Mouse (Mus musculus) forebrain, embryonic 15.5 days (tissue): ENCODE measurements around the gene Aldh1l1. TPM values are rescaled to one million over a fixed set of nuclear protein-coding genes. Genes with fewer than 3 reads are reported as not detected.

Experiments used
- ATAC-seq: fragments of 200-750 bp; cut with Nextera tagmentation; replicated peaks from 2 replicates; pipeline ENCODE4 v1.8.0; 2017; ENCODE audit warnings: mild to moderate bottlenecking, moderate TSS enrichment, moderate library complexity
- H3K27ac ChIP-seq: fragments of 300-500 bp; sonication (generic); replicated peaks from 2 replicates; pipeline ENCODE4 v1.5.1; 2015; ENCODE audit warnings: mild to moderate bottlenecking, inconsistent platforms
- H3K27me3 ChIP-seq: fragments of 300-500 bp; sonication (generic); 2 replicates; pipeline ENCODE4 v1.6.1; 2015; ENCODE audit warnings: inconsistent platforms
- H3K36me3 ChIP-seq: fragments of 300-500 bp; sonication (generic); 2 replicates; pipeline ENCODE4 v1.6.1; 2015; ENCODE audit warnings: mild to moderate bottlenecking, inconsistent platforms
- H3K4me1 ChIP-seq: fragments of 300-500 bp; sonication (generic); 2 replicates; pipeline ENCODE4 v1.6.1; 2015; ENCODE audit warnings: inconsistent platforms
- H3K4me2 ChIP-seq: fragments of 300-500 bp; sonication (generic); replicated peaks from 2 replicates; pipeline ENCODE4 v1.6.1; 2015; ENCODE audit warnings: mild to moderate bottlenecking, inconsistent platforms
- H3K4me3 ChIP-seq: fragments of 300-500 bp; sonication (generic); 2 replicates; pipeline ENCODE4 v1.5.1; 2015; ENCODE audit warnings: mild to moderate bottlenecking, inconsistent platforms
- H3K9ac ChIP-seq: fragments of 300-500 bp; sonication (generic); replicated peaks from 2 replicates; pipeline ENCODE4 v1.6.1; 2015; ENCODE audit warnings: mild to moderate bottlenecking, inconsistent platforms
- H3K9me3 ChIP-seq: fragments of 300-500 bp; sonication (generic); 2 replicates; pipeline ENCODE4 v1.6.1; 2016; ENCODE audit warnings: inconsistent platforms
- WGBS: fragments of 180-500 bp; shearing (Covaris S2); methylation state at CpG from one replicate; pipeline ENCODE4 v1.1.7; 2015; ENCODE audit warnings: mixed read lengths; 5-methylcytosine and 5-hydroxymethylcytosine counted together
- polyA plus RNA-seq: library from polyadenylated mRNA; unstranded; fragments of >200 nt; fragmentation: Nextera tagmentation; extraction: Ambion mirVana; gene quantifications from 2 replicates; pipeline ENCODE4 v1.2.1, GENCODE M21; 2015

Gene Aldh1l1
- polyA plus RNA-seq, 1 experiment from 2014 or later: 35.6 TPM

GRCm38 (mm10) chr6:90473630-90474360 lies 12.4 kb upstream of the Aldh1l1 start:
- ATAC-seq: no peak
- H3K9me3 ChIP-seq: no peaks in the 10 kb centered on the region
- no peak overlapping the region for H3K4me2 ChIP-seq
- H3K4me1 ChIP-seq: peaks cover 9% of the 10 kb centered on the region
- no peak overlapping the region for H3K9ac ChIP-seq
- no peaks in the 10 kb centered on the region for H3K36me3 ChIP-seq
- H3K27me3 ChIP-seq: no peaks in the 10 kb centered on the region
- no peak overlapping the region for H3K4me3 ChIP-seq
- no peak overlapping the region for H3K27ac ChIP-seq
- WGBS: 95% methylated on average over 24 of the region's 24 CpGs

- Histone ChIP-seq H3K4me1 (peaks cover 9% of the 10 kb centered on the region), H3K9me3 (no peaks in the 10 kb centered on the region), H3K4me3 (no peak overlapping the region), H3K4me2 (no peak overlapping the region), H3K9ac (no peak overlapping the region), H3K27me3 (no peaks in the 10 kb centered on the region), H3K27ac (no peak overlapping the region), H3K36me3 (no peaks in the 10 kb centered on the region)
- 86% methylated on average over 3 of the region's 3 CpGs for WGBS
- ATAC-seq: no peak
Measured at GRCm38 (mm10) chr6:90474361-90474750, 11.9 kb upstream of the Aldh1l1 start.

- Histone ChIP-seq H3K9me3 (no peaks in the 10 kb centered on the region), H3K4me1 (peaks cover 9% of the 10 kb centered on the region), H3K27me3 (no peaks in the 10 kb centered on the region), H3K4me3 (no peak overlapping the region), H3K27ac (no peak overlapping the region), H3K9ac (no peak overlapping the region), H3K4me2 (no peak overlapping the region), H3K36me3 (no peaks in the 10 kb centered on the region)
- 77% methylated on average over 4 of the region's 4 CpGs for WGBS
- no peak for ATAC-seq
Measured at GRCm38 (mm10) chr6:90475176-90475853, 10.9 kb upstream of the Aldh1l1 start.

GRCm38 (mm10) chr6:90475854-90476212 lies 10.4 kb upstream of the Aldh1l1 start:
- Histone ChIP-seq H3K9me3 (no peaks in the 10 kb centered on the region), H3K4me1 (peaks cover 6% of the 10 kb centered on the region), H3K9ac (no peak overlapping the region), H3K36me3 (no peaks in the 10 kb centered on the region), H3K27me3 (no peaks in the 10 kb centered on the region), H3K4me2 (no peak overlapping the region), H3K27ac (no peak overlapping the region), H3K4me3 (no peak overlapping the region)
- WGBS: 76% methylated on average over 3 of the region's 3 CpGs
- no peak for ATAC-seq

GRCm38 (mm10) chr6:90476941-90477518 lies 9.2 kb upstream of the Aldh1l1 start:
- no peaks in the 10 kb centered on the region for H3K36me3 ChIP-seq
- H3K4me1 ChIP-seq: no peaks in the 10 kb centered on the region; the same call in 1 of the 2 replicates
- no peak overlapping the region for H3K9ac ChIP-seq
- 59% methylated on average over 14 of the region's 14 CpGs for WGBS
- H3K27ac ChIP-seq: no peak overlapping the region
- no peak overlapping the region for H3K4me3 ChIP-seq
- H3K27me3 ChIP-seq: no peaks in the 10 kb centered on the region
- no peak overlapping the region for H3K4me2 ChIP-seq
- 0 out of 2 replicates have a peak, but pooled peaks have one; percentile 55 for ATAC-seq
- H3K9me3 ChIP-seq: no peaks in the 10 kb centered on the region

GRCm38 (mm10) chr6:90484249-90484648 lies 2.0 kb upstream of the Aldh1l1 start:
- no peak overlapping the region for H3K4me3 ChIP-seq
- H3K9ac ChIP-seq: no peak overlapping the region
- 79% methylated on average over 3 of the region's 3 CpGs for WGBS
- no peak overlapping the region for H3K4me2 ChIP-seq
- no peak overlapping the region for H3K27ac ChIP-seq
- no peaks in the 10 kb centered on the region for H3K4me1 ChIP-seq
- H3K36me3 ChIP-seq: no peaks in the 10 kb centered on the region
- H3K27me3 ChIP-seq: no peaks in the 10 kb centered on the region
- ATAC-seq: no peak
- no peaks in the 10 kb centered on the region for H3K9me3 ChIP-seq

- Histone ChIP-seq H3K9ac (no peak overlapping the region), H3K4me2 (no peak overlapping the region), H3K27ac (no peak overlapping the region), H3K4me3 (no peak overlapping the region), H3K27me3 (no peaks in the 10 kb centered on the region), H3K36me3 (no peaks in the 10 kb centered on the region), H3K4me1 (no peaks in the 10 kb centered on the region), H3K9me3 (no peaks in the 10 kb centered on the region)
- no peak for ATAC-seq
- 80% methylated on average over 5 of the region's 5 CpGs for WGBS
Measured at GRCm38 (mm10) chr6:90484876-90485275, 1.4 kb upstream of the Aldh1l1 start.

- Histone ChIP-seq H3K27ac (no peak overlapping the region), H3K36me3 (no peaks in the 10 kb centered on the region), H3K9me3 (no peaks in the 10 kb centered on the region), H3K4me1 (peaks cover 8% of the 10 kb centered on the region), H3K4me2 (no peak overlapping the region), H3K4me3 (no peak overlapping the region), H3K9ac (no peak overlapping the region), H3K27me3 (no peaks in the 10 kb centered on the region)
- WGBS: 97% methylated on average over 1 of the region's 1 CpGs
- no peak for ATAC-seq
Measured at GRCm38 (mm10) chr6:90487531-90487930, 1.3 kb downstream of the Aldh1l1 start.

GRCm38 (mm10) chr6:90489532-90489931 lies 3.3 kb downstream of the Aldh1l1 start:
- H3K4me1 ChIP-seq: peaks cover 8% of the 10 kb centered on the region

GRCm38 (mm10) chr6:90490976-90491375 lies 4.7 kb downstream of the Aldh1l1 start:
- H3K27me3 ChIP-seq: no peaks in the 10 kb centered on the region
- H3K4me1 ChIP-seq: peaks cover 17% of the 10 kb centered on the region
- H3K4me3 ChIP-seq: no peak overlapping the region
- H3K9ac ChIP-seq: no peak overlapping the region
- peak overlapping the region; percentile 38; the same call in 1 of the 2 replicates for H3K27ac ChIP-seq
- H3K9me3 ChIP-seq: no peaks in the 10 kb centered on the region
- no peaks in the 10 kb centered on the region for H3K36me3 ChIP-seq
- peak; percentile 65 for ATAC-seq
- no peak overlapping the region for H3K4me2 ChIP-seq
- WGBS: 36% methylated on average over 2 of the region's 2 CpGs

More at GRCm38 (mm10) chr6:90489532-90489931, 3.3 kb downstream of the Aldh1l1 start:
- H3K9ac ChIP-seq: no peak overlapping the region
- no peak overlapping the region for H3K4me2 ChIP-seq
- 94% methylated on average over 3 of the region's 3 CpGs for WGBS
- no peak for ATAC-seq
- H3K9me3 ChIP-seq: no peaks in the 10 kb centered on the region
- H3K4me3 ChIP-seq: no peak overlapping the region
- H3K36me3 ChIP-seq: no peaks in the 10 kb centered on the region
- H3K27ac ChIP-seq: no peak overlapping the region
- no peaks in the 10 kb centered on the region for H3K27me3 ChIP-seq

- Histone ChIP-seq H3K4me3 (no peak overlapping the region), H3K9ac (no peak overlapping the region), H3K27me3 (no peaks in the 10 kb centered on the region), H3K27ac (no peak overlapping the region), H3K4me2 (no peak overlapping the region), H3K9me3 (no peaks in the 10 kb centered on the region), H3K4me1 (peaks cover 17% of the 10 kb centered on the region), H3K36me3 (no peaks in the 10 kb centered on the region)
- no peak for ATAC-seq
- WGBS: 90% methylated on average over 10 of the region's 10 CpGs
Measured at GRCm38 (mm10) chr6:90491956-90492744, 5.9 kb downstream of the Aldh1l1 start.

GRCm38 (mm10) chr6:90494155-90494554 lies 7.9 kb downstream of the Aldh1l1 start:
- Histone ChIP-seq H3K27ac (no peak overlapping the region), H3K27me3 (no peaks in the 10 kb centered on the region), H3K4me3 (no peak overlapping the region), H3K9me3 (no peaks in the 10 kb centered on the region), H3K36me3 (no peaks in the 10 kb centered on the region), H3K4me2 (no peak overlapping the region), H3K9ac (no peak overlapping the region), H3K4me1 (peaks cover 25% of the 10 kb centered on the region)
- no peak for ATAC-seq
- WGBS: 70% methylated on average over 3 of the region's 3 CpGs
